Mouse (Mus musculus): ENCODE data around the gene Zfand5.

Gene Zfand5

DNA sequence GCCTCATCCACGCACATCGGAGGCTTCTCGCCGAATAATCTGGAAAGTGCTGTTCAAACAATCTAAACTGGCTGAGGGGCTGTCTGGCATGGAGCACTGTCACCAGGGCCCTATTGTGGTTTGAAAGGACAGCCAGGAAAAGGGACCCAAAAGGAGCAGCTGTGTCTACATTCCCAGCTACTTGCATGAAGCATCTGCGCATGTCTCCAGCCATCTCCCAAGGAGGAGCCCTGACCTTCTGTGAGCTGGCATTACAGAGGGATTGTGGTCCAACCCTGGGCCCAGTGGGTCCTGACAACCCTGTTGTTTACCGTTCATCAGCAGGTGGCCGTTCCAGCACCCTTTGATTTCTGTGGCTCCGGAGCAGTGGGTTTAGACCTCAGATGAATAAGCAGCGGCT lies 56.9 kb downstream of the Zfand5 start:
- DNase-seq (ENCODE audit: extremely low spot score, low spot score): no peak

GRCm38 (mm10) chr19:21329770-21330169 lies 57.7 kb downstream of the Zfand5 start:
- DNase-seq (ENCODE audit: extremely low spot score, low spot score): no peak

DNA sequence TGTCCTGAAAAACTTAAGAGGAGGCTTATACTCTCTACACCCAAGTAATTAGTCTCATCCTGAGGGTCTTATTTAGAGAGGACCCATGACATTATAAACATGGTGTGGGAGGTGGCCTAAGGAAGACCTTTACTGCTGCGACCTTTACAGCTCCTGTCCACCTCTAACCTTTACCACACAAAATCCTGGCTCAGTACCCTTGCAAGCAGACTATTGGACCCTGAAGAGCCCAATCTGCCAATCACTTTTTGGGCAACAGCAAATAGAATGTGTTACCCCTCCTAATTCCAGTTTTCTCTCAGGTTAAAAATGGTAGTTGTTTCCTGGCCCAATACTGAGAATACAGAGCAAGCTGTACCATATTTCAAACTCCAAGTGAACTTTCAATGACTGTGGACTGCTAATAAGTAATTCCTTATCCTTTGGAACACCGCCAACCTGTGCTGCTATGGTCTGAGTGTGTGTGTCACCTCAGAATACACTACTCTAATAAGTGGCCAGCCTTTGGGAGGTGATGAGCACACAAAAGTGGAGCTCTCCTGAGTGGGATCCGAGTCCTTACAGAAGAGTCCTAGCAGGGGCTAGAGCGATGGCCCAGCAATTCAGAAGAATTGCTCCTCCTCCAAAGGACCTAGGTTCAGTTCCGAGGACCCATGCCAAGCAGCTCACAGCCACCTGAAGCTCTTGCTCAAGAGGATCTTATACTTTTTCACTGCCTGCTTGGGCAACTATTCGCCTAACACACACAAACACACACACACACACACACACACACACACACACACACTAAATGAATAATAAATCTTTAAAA lies 58.4 kb downstream of the Zfand5 start:
- no peak for DNase-seq (ENCODE audit: extremely low spot score, low spot score)

DNA sequence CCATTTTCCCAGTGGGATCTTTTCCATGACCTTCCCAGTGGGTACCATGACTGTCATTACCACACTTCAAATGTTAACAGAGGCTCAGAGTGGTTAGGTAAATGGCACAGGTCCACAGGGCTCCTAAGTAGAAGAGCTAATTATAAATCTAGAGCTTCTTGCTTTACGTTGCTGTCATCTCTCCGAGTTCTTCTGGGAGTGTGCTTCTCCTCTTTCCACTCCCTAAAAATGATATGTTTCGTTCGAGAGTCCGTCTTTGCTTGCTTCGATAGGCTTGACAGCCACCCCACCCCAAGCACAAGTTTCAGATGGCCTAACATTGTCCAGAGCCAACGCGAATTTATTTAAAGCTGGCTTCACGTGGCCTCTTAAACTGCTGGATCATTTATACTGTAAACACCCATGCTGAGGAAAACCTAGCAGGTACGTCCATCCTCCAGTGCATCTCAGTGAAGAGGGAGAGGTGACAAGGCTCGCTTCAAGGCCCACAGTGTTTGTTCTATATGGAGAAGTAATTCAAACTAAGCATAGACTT lies 59.6 kb downstream of the Zfand5 start:
- no peak for DNase-seq (ENCODE audit: extremely low spot score, low spot score)
